Mouse (Mus musculus) kidney, postnatal 0 days (tissue): ENCODE results near the gene Elp1. TPM values are rescaled to one million over a fixed set of nuclear protein-coding genes. Genes with fewer than 3 reads are reported as not detected.

Experiments
- ATAC-seq: fragments of 200-750 bp; cut with Nextera tagmentation; replicated peaks from 2 replicates; pipeline ENCODE4 v1.8.0; 2017; ENCODE audit warnings: low read depth, moderate number of reproducible peaks, moderate TSS enrichment, moderate library complexity; ENCODE audit not compliant: low FRiP score
- DNase-seq: peaks from one replicate; pipeline ENCODE4 v3.0.0-alpha.2; 2016; ENCODE audit warnings: low spot score
- H3K27ac ChIP-seq: fragments of 300-500 bp; sonication (generic); 2 replicates; pipeline ENCODE4 v1.5.1; 2014; ENCODE audit warnings: mild to moderate bottlenecking
- H3K27me3 ChIP-seq: fragments of 300-500 bp; sonication (generic); 2 replicates; pipeline ENCODE4 v1.6.1; 2014; ENCODE audit warnings: low read length, mixed read lengths; ENCODE audit not compliant: insufficient read depth
- H3K36me3 ChIP-seq: fragments of 300-500 bp; sonication (generic); 2 replicates; pipeline ENCODE4 v1.6.1; 2014; ENCODE audit warnings: low read length, mixed read lengths; ENCODE audit not compliant: insufficient read depth
- H3K4me1 ChIP-seq: fragments of 300-500 bp; sonication (generic); replicated peaks from 2 replicates; pipeline ENCODE4 v1.6.1; 2014; ENCODE audit warnings: antibody characterized with exemption, low read length, mixed read lengths; ENCODE audit not compliant: insufficient read depth
- H3K4me2 ChIP-seq: fragments of 300-500 bp; sonication (generic); 2 replicates; pipeline ENCODE4 v1.6.1; 2014; ENCODE audit warnings: mild to moderate bottlenecking, low read length, moderate library complexity, mixed read lengths
- H3K4me3 ChIP-seq: fragments of 300-500 bp; sonication (generic); replicated peaks from 2 replicates; pipeline ENCODE4 v1.5.1; 2014; ENCODE audit warnings: low read depth, low read length
- H3K9ac ChIP-seq: fragments of 300-500 bp; sonication (generic); 2 replicates; pipeline ENCODE4 v1.6.1; 2014; ENCODE audit warnings: low read depth, low read length
- H3K9me3 ChIP-seq: fragments of 300-500 bp; sonication (generic); replicated peaks from 2 replicates; pipeline ENCODE4 v1.6.1; 2016; ENCODE audit warnings: low read length, inconsistent platforms, mixed read lengths
- CTCF ChIP-seq: IDR thresholded peaks from 2 replicates; pipeline ENCODE4 v1.5.1; 2016; ENCODE audit warnings: antibody characterized with exemption, low read depth, mild to moderate bottlenecking, moderate library complexity
- WGBS: fragments of 180-500 bp; shearing (Covaris S2); extraction: QIAGEN DNeasy Blood & Tissue Kit; methylation state at CpG from one replicate; pipeline ENCODE4 v1.1.7; 2014; 5-methylcytosine and 5-hydroxymethylcytosine counted together
- polyA plus RNA-seq: library from polyadenylated mRNA; unstranded; fragments of >200 nt; fragmentation: Nextera tagmentation; extraction: Ambion mirVana; gene quantifications from 2 replicates; pipeline ENCODE4 v1.2.1, GENCODE M21; 2015

Elp1 gene
- polyA plus RNA-seq, 1 experiment from 2014 or later = 24.9 TPM

- no peak for TF ChIP-seq CTCF
- Histone ChIP-seq H3K27me3 (no peaks in the 10 kb centered on the region), H3K4me2 (no peak overlapping the region), H3K4me3 (no peak overlapping the region), H3K36me3 (peaks cover 73% of the 10 kb centered on the region), H3K4me1 (no peaks in the 10 kb centered on the region), H3K9me3 (no peaks in the 10 kb centered on the region), H3K9ac (no peak overlapping the region), H3K27ac (no peak overlapping the region)
- ATAC-seq = no peak
- no peak for DNase-seq
- WGBS = 91% methylated on average over 10 of the region's 10 CpGs
These were observed 45.0 kb downstream of the Elp1 start for GRCm38 (mm10) chr4:56756966-56757600.

- 92% methylated on average over 5 of the region's 5 CpGs for WGBS
- no peak overlapping the region for H3K27ac ChIP-seq
- ATAC-seq = no peak
- no peak overlapping the region for H3K4me2 ChIP-seq
- H3K4me3 ChIP-seq = no peak overlapping the region
- no peak overlapping the region for H3K9ac ChIP-seq
- H3K9me3 ChIP-seq = no peaks in the 10 kb centered on the region
- H3K27me3 ChIP-seq = no peaks in the 10 kb centered on the region
- no peaks in the 10 kb centered on the region for H3K4me1 ChIP-seq
- no peak for TF ChIP-seq CTCF
- DNase-seq = no peak
- H3K36me3 ChIP-seq = peaks cover 72% of the 10 kb centered on the region
These were observed 46.1 kb downstream of the Elp1 start for GRCm38 (mm10) chr4:56756021-56756420.

GRCm38 (mm10) chr4:56747456-56747855 is 54.7 kb downstream of the Elp1 start:
- no peak for DNase-seq
- no peak for ATAC-seq
- whole genome bisulfite sequencing = 96% methylated on average over 9 of the region's 9 CpGs
- Histone ChIP-seq H3K36me3 (peaks cover 19% of the 10 kb centered on the region), H3K27ac (no peak overlapping the region), H3K9me3 (no peaks in the 10 kb centered on the region), H3K4me2 (no peak overlapping the region), H3K9ac (no peak overlapping the region), H3K4me3 (no peak overlapping the region), H3K4me1 (no peaks in the 10 kb centered on the region), H3K27me3 (no peaks in the 10 kb centered on the region)
- TF ChIP-seq CTCF = no peak

- no peak overlapping the region for H3K4me2 ChIP-seq
- TF ChIP-seq CTCF = no peak
- no peak overlapping the region for H3K4me3 ChIP-seq
- no peak overlapping the region for H3K9ac ChIP-seq
- no peaks in the 10 kb centered on the region for H3K4me1 ChIP-seq
- ATAC-seq (no peak), DNase-seq (peak; percentile 29)
- H3K9me3 ChIP-seq = no peaks in the 10 kb centered on the region
- H3K27me3 ChIP-seq = no peaks in the 10 kb centered on the region
- peaks cover 12% of the 10 kb centered on the region for H3K36me3 ChIP-seq
- WGBS = 65% methylated on average over 2 of the region's 2 CpGs
- no peak overlapping the region for H3K27ac ChIP-seq
These were observed 55.8 kb downstream of the Elp1 start for GRCm38 (mm10) chr4:56746345-56746744.

- WGBS = 97% methylated on average over 21 of the region's 21 CpGs
- Histone ChIP-seq H3K4me3 (no peak within 1 kb of the TSS), H3K4me2 (no peak within 1 kb of the TSS), H3K4me1 (no peaks in the 10 kb centered on the region), H3K9ac (no peak within 1 kb of the TSS), H3K27ac (no peak within 1 kb of the TSS), H3K27me3 (no peaks in the 10 kb centered on the region), H3K36me3 (no peaks in the 10 kb centered on the region), H3K9me3 (no peaks in the 10 kb centered on the region)
- DNase-seq = no peak
- no peak for ATAC-seq
- no peak for TF ChIP-seq CTCF
These were observed 58.6 kb downstream of the Elp1 start, which contains the start of gene Actl7a for GRCm38 (mm10) chr4:56743363-56744195. Actl7a (plus strand) TSS chr4:56743413.

GRCm38 (mm10) chr4:56742698-56743097 is 59.4 kb downstream of the Elp1 start:
- WGBS = 85% methylated on average over 4 of the region's 4 CpGs
- no peak for TF ChIP-seq CTCF
- no peak for ATAC-seq

More at GRCm38 (mm10) chr4:56742698-56743097, 59.4 kb downstream of the Elp1 start:
- Histone ChIP-seq H3K4me2 (no peak overlapping the region), H3K27ac (no peak overlapping the region), H3K4me1 (no peaks in the 10 kb centered on the region), H3K4me3 (no peak overlapping the region), H3K36me3 (no peaks in the 10 kb centered on the region), H3K27me3 (no peaks in the 10 kb centered on the region), H3K9me3 (no peaks in the 10 kb centered on the region), H3K9ac (no peak overlapping the region)
- DNase-seq = no peak
